Mouse (Mus musculus) testis, adult 2 months (tissue): ENCODE measurements around the gene Atp10a. TPM values are rescaled to one million over a fixed set of nuclear protein-coding genes. Genes with fewer than 3 reads are reported as not detected.

Experiments
- H3K27ac ChIP-seq: fragments of 200-500 bp; 2 replicates; pipeline ENCODE4 v1.5.1; 2012; ENCODE audit warnings: low read depth, low read length; ENCODE audit not compliant: control insufficient read depth, insufficient read depth
- H3K27me3 ChIP-seq: fragments of 200-500 bp; 2 replicates; pipeline ENCODE4 v1.6.1; 2012; ENCODE audit warnings: mild to moderate bottlenecking, low read length, moderate library complexity; ENCODE audit not compliant: control insufficient read depth, insufficient read depth
- H3K36me3 ChIP-seq: fragments of 200-500 bp; 2 replicates; pipeline ENCODE4 v1.6.1; 2012; ENCODE audit warnings: mild to moderate bottlenecking, low read length; ENCODE audit not compliant: control insufficient read depth, insufficient read depth
- H3K4me1 ChIP-seq: fragments of 200-500 bp; 2 replicates; pipeline ENCODE4 v1.6.1; 2012; ENCODE audit warnings: low read length; ENCODE audit not compliant: control insufficient read depth, insufficient read depth
- H3K4me3 ChIP-seq: fragments of 200-500 bp; 2 replicates; pipeline ENCODE4 v1.5.1; 2012; ENCODE audit warnings: low read depth, mild to moderate bottlenecking, low read length, moderate library complexity, mixed read lengths; ENCODE audit not compliant: control insufficient read depth
- CTCF ChIP-seq: fragments of 200-500 bp; IDR thresholded peaks from 2 replicates; pipeline ENCODE4 v1.5.1; 2012; ENCODE audit warnings: low read depth, mild to moderate bottlenecking, inconsistent platforms, low read length, moderate library complexity; ENCODE audit not compliant: control insufficient read depth, insufficient read depth, insufficient replicate concordance
- POLR2A ChIP-seq: fragments of 200-500 bp; IDR thresholded peaks from 2 replicates; pipeline ENCODE4 v1.6.1; 2012; ENCODE audit warnings: low read depth, mild to moderate bottlenecking, inconsistent platforms, low read length, moderate library complexity; ENCODE audit not compliant: control insufficient read depth
- polyA plus RNA-seq: library from polyadenylated mRNA; depleted of rRNA; stranded (reverse); fragments of >200 nt; gene quantifications from 2 replicates; pipeline ENCODE4 v1.2.3, GENCODE M21; 2012

The Atp10a gene
- polyA plus RNA-seq, 1 experiment, result 41.0 TPM

DNA sequence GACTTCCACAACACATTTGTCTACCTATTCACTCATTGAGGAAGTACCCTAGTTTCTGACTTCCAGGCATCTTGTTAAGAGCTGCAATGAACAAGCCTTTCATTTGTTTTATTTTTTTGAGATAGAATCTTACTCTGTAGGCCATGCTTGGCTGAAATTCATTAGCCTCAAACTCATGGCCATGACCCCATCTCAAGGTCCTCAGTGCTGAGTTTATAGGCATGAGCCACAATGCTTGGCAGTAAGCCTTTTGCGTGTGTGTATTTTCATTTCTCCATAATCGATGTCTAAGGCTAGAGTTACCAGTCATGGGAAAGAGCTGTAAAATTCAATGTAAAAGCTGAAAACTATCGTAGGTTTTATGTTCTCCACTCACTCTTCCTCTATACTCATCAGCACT, 14.1 kb upstream of the Atp10a start:
- H3K27me3 ChIP-seq, result no peaks in the 10 kb centered on the region
- H3K4me3 ChIP-seq, result no peak overlapping the region
- no peaks in the 10 kb centered on the region for H3K4me1 ChIP-seq
- H3K36me3 ChIP-seq, result no peaks in the 10 kb centered on the region
- H3K27ac ChIP-seq, result no peak overlapping the region
- TF ChIP-seq CTCF (no peak), POLR2A (no peak)

- no peaks in the 10 kb centered on the region for H3K27me3 ChIP-seq
- no peaks in the 10 kb centered on the region for H3K4me1 ChIP-seq
- H3K36me3 ChIP-seq, result no peaks in the 10 kb centered on the region
- H3K27ac ChIP-seq, result no peak overlapping the region
- no peak overlapping the region for H3K4me3 ChIP-seq
- TF ChIP-seq POLR2A (no peak), CTCF (no peak)
Observed at GRCm38 (mm10) chr7:58647404-58647803, 8.6 kb upstream of the Atp10a start.

DNA sequence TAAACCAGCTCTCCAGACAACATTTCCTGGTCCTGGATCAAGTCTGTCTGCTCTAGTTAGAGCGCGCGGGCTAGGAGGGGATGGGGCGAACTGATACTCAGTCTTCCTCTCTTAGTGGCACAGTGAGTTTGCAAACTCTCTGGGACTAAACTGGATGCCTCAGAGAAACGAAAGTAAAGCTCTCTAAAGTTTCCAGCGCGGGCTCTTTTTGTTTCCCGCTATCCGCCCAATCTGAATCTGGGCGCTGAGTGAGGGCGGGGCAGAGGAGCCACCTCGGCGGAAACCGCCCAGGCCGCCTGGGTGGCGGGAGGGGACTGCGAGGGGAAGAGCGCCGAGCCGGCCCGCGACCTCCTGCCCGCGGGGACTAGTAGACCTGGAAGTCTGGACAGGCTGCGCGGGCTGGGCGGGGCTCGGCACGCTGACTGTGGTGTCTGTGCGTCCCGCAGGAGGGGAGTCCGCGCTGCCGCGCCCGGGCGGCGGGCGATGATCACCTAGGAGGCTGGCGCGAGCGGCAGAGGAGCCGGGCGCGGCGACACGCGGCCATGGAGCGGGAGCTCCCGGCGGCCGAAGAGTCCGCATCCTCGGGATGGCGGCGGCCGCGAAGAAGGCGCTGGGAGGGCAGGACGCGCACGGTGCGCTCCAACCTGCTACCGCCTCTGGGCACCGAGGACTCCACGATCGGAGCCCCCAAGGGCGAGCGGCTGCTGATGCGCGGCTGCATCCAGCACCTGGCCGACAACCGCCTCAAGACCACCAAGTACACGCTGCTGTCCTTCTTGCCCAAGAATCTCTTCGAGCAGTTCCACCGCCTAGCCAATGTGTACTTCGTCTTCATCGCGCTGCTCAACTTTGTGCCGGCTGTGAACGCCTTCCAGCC, 2.2 kb downstream of the Atp10a start:
- TF ChIP-seq POLR2A (no peak), CTCF (no peak)
- Histone ChIP-seq H3K4me1 (peaks cover 15% of the 10 kb centered on the region), H3K4me3 (peak overlapping the region; percentile 91), H3K27me3 (no peaks in the 10 kb centered on the region; the same call in 1 of the 2 replicates), H3K27ac (peak overlapping the region; percentile 57), H3K36me3 (no peaks in the 10 kb centered on the region)

GRCm38 (mm10) chr7:58658790-58659405, 2.9 kb downstream of the Atp10a start:
- no peak for TF ChIP-seq CTCF
- Histone ChIP-seq H3K4me3 (peak overlapping the region; percentile 91), H3K27ac (peak overlapping the region; percentile 57; the same call in 1 of the 2 replicates)

GRCm38 (mm10) chr7:58660046-58660445, 4.1 kb downstream of the Atp10a start:
- TF ChIP-seq POLR2A, result no peak
- no peak for TF ChIP-seq CTCF
- no peak overlapping the region for H3K27ac ChIP-seq
- H3K4me3 ChIP-seq, result peak overlapping the region; percentile 71
- no peaks in the 10 kb centered on the region for H3K36me3 ChIP-seq
- peaks cover 15% of the 10 kb centered on the region for H3K4me1 ChIP-seq
- no peaks in the 10 kb centered on the region; the same call in 1 of the 2 replicates for H3K27me3 ChIP-seq

More at GRCm38 (mm10) chr7:58658790-58659405, 2.9 kb downstream of the Atp10a start:
- no peaks in the 10 kb centered on the region for H3K36me3 ChIP-seq
- H3K27me3 ChIP-seq, result no peaks in the 10 kb centered on the region; the same call in 1 of the 2 replicates
- peaks cover 15% of the 10 kb centered on the region for H3K4me1 ChIP-seq

DNA sequence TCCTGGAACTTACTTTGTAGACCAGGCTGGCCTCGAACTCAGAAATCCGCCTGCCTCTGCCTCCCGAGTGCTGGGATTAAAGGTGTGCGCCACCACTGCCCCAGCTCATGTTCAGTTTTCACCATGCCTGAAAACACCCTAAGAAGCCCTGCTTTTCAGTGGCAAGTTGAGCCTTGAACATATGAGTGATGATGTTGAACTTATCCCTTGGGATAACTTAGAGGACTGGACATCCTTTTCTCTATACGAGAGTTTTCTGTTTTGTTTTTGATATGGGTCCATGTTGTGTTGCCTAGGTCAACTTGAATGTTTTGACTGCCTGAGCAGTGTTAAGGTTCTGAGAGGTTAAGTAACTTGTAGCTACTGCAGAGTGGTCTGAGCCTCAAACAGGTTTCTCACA, 4.7 kb downstream of the Atp10a start:
- H3K27me3 ChIP-seq, result no peaks in the 10 kb centered on the region; the same call in 1 of the 2 replicates
- peak overlapping the region; percentile 21; the same call in 1 of the 2 replicates for H3K4me3 ChIP-seq
- no peaks in the 10 kb centered on the region for H3K36me3 ChIP-seq
- TF ChIP-seq CTCF, result no peak
- no peak for TF ChIP-seq POLR2A
- H3K27ac ChIP-seq, result no peak overlapping the region
- H3K4me1 ChIP-seq, result peaks cover 15% of the 10 kb centered on the region

GRCm38 (mm10) chr7:58661076-58661475, 5.1 kb downstream of the Atp10a start:
- no peak for TF ChIP-seq POLR2A
- no peak for TF ChIP-seq CTCF
- Histone ChIP-seq H3K36me3 (no peaks in the 10 kb centered on the region), H3K27ac (no peak overlapping the region), H3K4me1 (peaks cover 13% of the 10 kb centered on the region), H3K4me3 (peak overlapping the region; percentile 6), H3K27me3 (no peaks in the 10 kb centered on the region; the same call in 1 of the 2 replicates)
